Mouse (Mus musculus): Measurements from ENCODE around the gene Olfr20.
"Not testable (repeated sequence)": the region's sequence is repeated elsewhere in the genome, so short reads cannot be mapped to it uniquely, and the experiment has no call there.

DNA sequence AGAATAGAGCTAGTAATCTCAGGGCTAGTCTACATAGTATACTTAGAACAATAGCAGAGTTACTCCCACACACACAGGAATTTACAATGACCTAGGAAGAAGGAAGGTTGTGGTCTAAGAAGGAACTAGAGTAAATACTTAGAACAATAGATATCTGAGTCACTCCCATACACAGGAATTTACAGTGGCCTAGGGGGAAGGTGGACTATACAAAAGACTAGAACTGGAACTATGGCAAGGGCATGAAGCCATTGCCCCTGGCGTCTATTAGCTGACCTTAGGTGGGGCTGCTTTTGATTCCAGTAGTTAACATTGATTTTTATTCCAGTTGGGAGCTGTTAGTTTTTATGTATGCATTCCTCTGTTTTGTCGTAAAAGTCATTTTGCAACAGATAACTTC is 32.0 kb upstream of the Olfr20 start:
- TF ChIP-seq CTCF (IDR thresholded peaks at IDR 0.05; ENCODE audit: low read depth, low read length); POLR2A (IDR thresholded peaks at IDR 0.05; ENCODE audit: insufficient read depth, low read length): not testable (repeated sequence)
